Mouse (Mus musculus) erythroblast, embryonic 14.5 days (primary cell): ENCODE data around the gene Mapk11.

Experiments used
- GATA1 ChIP-seq: IDR thresholded peaks from 2 replicates; pipeline ENCODE4 v1.6.1; 2012; ENCODE audit warnings: low read length, inconsistent platforms, mixed read lengths
- TAL1 ChIP-seq: IDR thresholded peaks from 3 replicates; pipeline ENCODE4 v1.6.1; 2012; ENCODE audit warnings: low read length, inconsistent platforms, mixed read lengths

DNA sequence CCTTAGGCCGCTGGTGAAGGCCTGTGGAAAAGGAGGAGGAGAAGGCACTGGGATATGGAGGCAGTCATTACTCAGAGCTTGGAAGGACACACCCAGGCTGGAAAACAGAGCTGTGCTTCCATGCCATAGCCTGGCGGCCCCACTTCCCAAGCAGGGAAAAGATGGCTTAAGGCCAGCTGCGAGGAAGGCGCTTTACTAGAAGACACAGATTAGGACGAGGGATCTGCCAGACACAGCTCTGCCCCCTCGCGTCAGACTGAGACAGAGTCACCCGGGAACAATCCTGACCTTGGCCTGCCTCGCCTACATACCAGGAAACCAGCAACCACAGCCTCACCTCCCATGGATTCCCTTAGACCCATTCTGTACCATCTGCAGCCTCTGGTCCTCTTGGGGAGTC is 39.3 kb downstream of the Mapk11 start:
- TF ChIP-seq GATA1 (no peak), TAL1 (no peak)
